Mouse (Mus musculus): ENCODE results near the gene Gm21748. TPM values are rescaled to one million over a fixed set of nuclear protein-coding genes. Genes with fewer than 3 reads are reported as not detected.

Gm21748 gene
- polyA plus RNA-seq (2014; fragmentation: Illumina TruSeq; extraction: RNeasy Lipid Tissue Mini Kit (QIAGEN cat#74804); ENCODE audit: low read depth, low replicate concordance) = not detected

GRCm38 (mm10) chrY:90839077-90839476, at the start of gene Gm21748:
Gene Gm21748, minus strand, starts transcription at chrY:90839177.

Other genes with a start within 250 kb of the Gm21748 start
- gene Gm21860, start 84.4 kb downstream of the Gm21748 start, polyA plus RNA-seq (2014; fragmentation: Illumina TruSeq; extraction: RNeasy Lipid Tissue Mini Kit (QIAGEN cat#74804); ENCODE audit: low read depth, low replicate concordance) = not detected
- not detected for gene Gm47283, start 54.4 kb downstream of the Gm21748 start, polyA plus RNA-seq (2014; fragmentation: Illumina TruSeq; extraction: RNeasy Lipid Tissue Mini Kit (QIAGEN cat#74804); ENCODE audit: low read depth, low replicate concordance)